Mouse (Mus musculus) B cell, adult 67 days (primary cell): ENCODE results near the gene Bax. TPM values are rescaled to one million over a fixed set of nuclear protein-coding genes. Genes with fewer than 3 reads are reported as not detected.

Experiments
- total RNA-seq, 2 experiments: library from RNA; stranded (reverse); gene quantifications; 4 replicates each; pipeline ENCODE4 v1.2.4; 2023

Gene Bax
- total RNA-seq: 100 to 1,000 TPM; 113 to 118 TPM

GRCm38 (mm10) chr7:45466283-45467089 is at the start of gene Bax:
Bax (minus strand) TSS chr7:45466898.

GRCm38 (mm10) chr7:45509912-45510787 is 43.5 kb upstream of the Bax start, which contains the start of gene Nucb1:
Nucb1 (minus strand) TSS chr7:45510406.

GRCm38 (mm10) chr7:45488293-45489204 is 21.9 kb upstream of the Bax start, which contains the start of gene Dhdh:
Dhdh (minus strand) TSS chr7:45488805.

GRCm38 (mm10) chr7:45486761-45487415 is 20.2 kb upstream of the Bax start, which contains the start of gene Gm45808:
Gm45808 (minus strand) TSS chr7:45486811.

GRCm38 (mm10) chr7:45481374-45481927 is 14.8 kb upstream of the Bax start, which contains the start of gene Tulp2:
Tulp2 (plus strand) TSS chr7:45481877.

GRCm38 (mm10) chr7:45459564-45460140 is 7.0 kb downstream of the Bax start, which contains the start of gene Ftl1:
Ftl1 (minus strand) TSS chr7:45459884.

GRCm38 (mm10) chr7:45437521-45438276 is 29.0 kb downstream of the Bax start, which contains the start of gene Ruvbl2:
Ruvbl2 (minus strand) TSS chr7:45438096.

GRCm38 (mm10) chr7:45434203-45435015 is 32.3 kb downstream of the Bax start, which contains the start of gene Gys1:
Gys1 (plus strand) TSS chr7:45434844.

GRCm38 (mm10) chr7:45420615-45420919 is 46.1 kb downstream of the Bax start, which contains the start of gene Lhb:
Lhb (plus strand) TSS chr7:45420820.

GRCm38 (mm10) chr7:45413113-45413863 is 53.4 kb downstream of the Bax start, which contains the start of gene Ntf5:
Ntf5 (plus strand) TSS chr7:45413695.

Other genes starting within 250 kb of the Bax start
- gene Cd37, start 227.8 kb downstream of the Bax start, total RNA-seq: 1,000 to 10,000 TPM; 1,836 to 1,886 TPM
- not detected for gene Slc6a16, start 225.8 kb downstream of the Bax start, total RNA-seq
- 1 to 10 TPM; 1.1 to 1.9 TPM for gene Slc6a21, start 189.4 kb downstream of the Bax start, total RNA-seq
- gene Trpm4, start 133.1 kb downstream of the Bax start, total RNA-seq: 10 to 100 TPM in 1 of 2 experiments, 1 to 10 TPM in 1; 8.6 to 16.3 TPM
- gene Hrc, start 131.6 kb downstream of the Bax start, total RNA-seq: not detected
- under 1 TPM in 1 of 2 experiments, not detected in 1; 0.17 TPM for gene Ppfia3, start 99.9 kb downstream of the Bax start, total RNA-seq
- 1 to 10 TPM; 1.2 to 1.5 TPM for gene Lin7b, start 96.3 kb downstream of the Bax start, total RNA-seq
- gene Snrnp70, start 71.2 kb downstream of the Bax start, total RNA-seq: 100 to 1,000 TPM; 614 to 615 TPM
- gene Kcna7, start 61.2 kb downstream of the Bax start, total RNA-seq: not detected
- gene Ntf5, start 53.2 kb downstream of the Bax start, total RNA-seq: not detected
- gene Lhb, start 46.1 kb downstream of the Bax start, total RNA-seq: not detected
- gene Gys1, start 32.1 kb downstream of the Bax start, total RNA-seq: 10 to 100 TPM; 21.3 to 24.4 TPM
- 10 to 100 TPM; 48.0 to 56.3 TPM for gene Ruvbl2, start 28.8 kb downstream of the Bax start, total RNA-seq
- gene Ftl1, start 7.0 kb downstream of the Bax start, total RNA-seq: 100 to 1,000 TPM; 609 to 629 TPM
- gene Tulp2, start 15.0 kb upstream of the Bax start, total RNA-seq: not detected
- gene Gm45808, start 19.9 kb upstream of the Bax start, total RNA-seq: 1 to 10 TPM in 1 of 2 experiments, not detected in 1; 3.7 TPM
- gene Dhdh, start 21.9 kb upstream of the Bax start, total RNA-seq: 1 to 10 TPM; 3.3 to 5.3 TPM
- 10 to 100 TPM; 78.3 to 83.7 TPM for gene Nucb1, start 43.5 kb upstream of the Bax start, total RNA-seq
- gene Ppp1r15a, start 59.4 kb upstream of the Bax start, total RNA-seq: 1,000 to 10,000 TPM in 1 of 2 experiments, 100 to 1,000 TPM in 1; 780 to 1,130 TPM
- 1 to 10 TPM; 2.5 to 2.8 TPM for gene Plekha4, start 59.4 kb upstream of the Bax start, total RNA-seq
- gene Hsd17b14, start 88.0 kb upstream of the Bax start, total RNA-seq: 1 to 10 TPM in 1 of 2 experiments, not detected in 1; 8.0 TPM
- gene Bcat2, start 103.3 kb upstream of the Bax start, total RNA-seq: 10 to 100 TPM; 28.7 to 47.2 TPM
- gene Fgf21, start 148.6 kb upstream of the Bax start, total RNA-seq: not detected
- gene Fut1, start 150.4 kb upstream of the Bax start, total RNA-seq: not detected
- not detected for gene Izumo1, start 154.9 kb upstream of the Bax start, total RNA-seq
- not detected for gene Rasip1, start 160.6 kb upstream of the Bax start, total RNA-seq
- not detected for gene Mamstr, start 173.1 kb upstream of the Bax start, total RNA-seq
- not detected for gene Fut2, start 199.5 kb upstream of the Bax start, total RNA-seq
- not detected for gene Ntn5, start 217.1 kb upstream of the Bax start, total RNA-seq
- not detected for gene Sec1, start 227.5 kb upstream of the Bax start, total RNA-seq
- gene Car11, start 232.9 kb upstream of the Bax start, total RNA-seq: not detected
- gene Dbp, start 238.2 kb upstream of the Bax start, total RNA-seq: 10 to 100 TPM; 18.5 to 23.3 TPM
- 1,000 to 10,000 TPM; 1,959 to 2,082 TPM for gene Rpl18, start 248.6 kb upstream of the Bax start, total RNA-seq